Mouse (Mus musculus): ENCODE results near the gene Cdh26. TPM values are rescaled to one million over a fixed set of nuclear protein-coding genes. Genes with fewer than 3 reads are reported as not detected.

The Cdh26 gene
- polyA plus RNA-seq, 1 experiment from 2014 or later = 0.18 TPM

DNA sequence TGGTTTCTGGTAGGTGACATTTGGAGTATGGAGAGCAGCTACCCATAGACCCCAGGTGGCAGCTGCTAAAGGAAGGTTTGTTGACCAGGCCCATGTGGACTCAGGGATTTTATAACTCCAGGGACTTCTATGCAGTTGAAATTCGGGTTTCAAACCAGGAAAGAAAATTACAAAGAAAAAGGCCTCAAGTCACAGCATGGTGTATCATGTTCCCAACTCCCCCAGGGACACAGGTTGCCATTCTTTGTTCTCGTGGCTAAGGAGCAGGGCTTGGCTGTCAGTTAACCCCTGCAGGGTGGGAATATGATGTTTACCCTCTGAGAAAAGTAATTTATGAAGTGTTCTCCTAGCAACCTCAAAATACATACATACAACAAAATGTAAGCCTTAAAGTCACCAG lies 19.9 kb downstream of the Cdh26 start:
- 18% methylated on average over 2 of the region's 2 CpGs for WGBS
- ATAC-seq (ENCODE audit: low FRiP score, low read depth) = no peak

GRCm38 (mm10) chr2:178450961-178451360 lies 20.6 kb downstream of the Cdh26 start:
- H3K27me3 ChIP-seq = no peaks in the 10 kb centered on the region
- no peak overlapping the region for H3K4me3 ChIP-seq
- no peaks in the 10 kb centered on the region for H3K9me3 ChIP-seq
- no peak overlapping the region for H3K4me2 ChIP-seq (replicated peaks)
- ATAC-seq (ENCODE audit: low FRiP score, low read depth) = no peak
- H3K9ac ChIP-seq (replicated peaks) = no peak overlapping the region
- H3K36me3 ChIP-seq = no peaks in the 10 kb centered on the region
- 66% methylated on average over 10 of the region's 10 CpGs for WGBS
- peaks cover 2% of the 10 kb centered on the region; the same call in 1 of the 2 replicates for H3K4me1 ChIP-seq
- no peak overlapping the region for H3K27ac ChIP-seq (replicated peaks)

More for the DNA sequence above, 19.9 kb downstream of the Cdh26 start:
- H3K4me1 ChIP-seq = peaks cover 2% of the 10 kb centered on the region; the same call in 1 of the 2 replicates
- no peak overlapping the region for H3K27ac ChIP-seq (replicated peaks)
- no peak overlapping the region for H3K4me2 ChIP-seq (replicated peaks)
- H3K9me3 ChIP-seq = no peaks in the 10 kb centered on the region
- H3K4me3 ChIP-seq = no peak overlapping the region
- H3K9ac ChIP-seq (replicated peaks) = no peak overlapping the region
- H3K27me3 ChIP-seq = no peaks in the 10 kb centered on the region
- no peaks in the 10 kb centered on the region for H3K36me3 ChIP-seq

DNA sequence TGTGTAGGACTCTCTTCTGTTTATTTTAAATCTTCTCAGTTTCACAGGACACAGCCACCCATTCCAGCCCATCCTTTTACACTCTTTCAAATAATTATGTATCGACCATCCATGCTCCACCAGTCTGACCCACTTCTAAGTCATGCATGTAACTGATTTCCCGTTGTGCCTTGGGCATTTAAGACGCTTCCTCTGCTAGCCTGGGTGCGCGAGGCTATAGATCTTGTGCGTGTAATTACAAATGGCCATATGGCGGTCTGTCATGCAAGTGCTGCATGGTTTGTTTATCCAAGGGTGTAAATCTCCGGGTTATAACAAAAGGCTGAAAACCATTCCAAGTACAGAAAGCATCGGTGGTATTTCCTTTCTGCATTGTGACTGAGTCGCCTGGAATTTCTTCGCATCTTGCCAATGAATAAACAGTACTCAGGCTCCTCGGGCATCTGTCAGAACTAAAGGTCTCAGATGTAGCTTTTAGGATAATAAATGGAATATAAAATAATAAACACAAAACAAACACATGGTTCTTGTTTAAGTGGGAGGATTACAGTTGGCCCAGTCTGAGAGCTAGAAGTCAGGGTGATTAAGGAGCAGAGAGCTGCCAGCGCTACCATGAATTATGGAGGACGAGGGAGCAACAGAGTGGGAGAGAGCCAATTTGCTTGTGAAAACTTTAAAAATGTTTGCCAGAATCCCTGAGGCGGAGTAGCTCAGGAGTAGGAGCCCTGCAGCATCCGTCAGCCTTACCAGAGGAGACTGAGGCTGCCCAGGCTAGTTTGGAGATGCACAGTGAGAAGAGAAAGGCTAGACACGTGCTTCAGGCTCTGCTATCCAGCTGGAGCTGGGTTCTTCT lies 24.6 kb downstream of the Cdh26 start:
- 53% methylated on average over 17 of the region's 17 CpGs for WGBS

GRCm38 (mm10) chr2:178457414-178457813 lies 27.1 kb downstream of the Cdh26 start:
- H3K4me2 ChIP-seq (replicated peaks) = no peak overlapping the region
- no peak overlapping the region for H3K27ac ChIP-seq (replicated peaks)
- H3K9ac ChIP-seq (replicated peaks) = no peak overlapping the region
- ATAC-seq (ENCODE audit: low FRiP score, low read depth) = no peak
- H3K4me3 ChIP-seq = no peak overlapping the region
- no peaks in the 10 kb centered on the region for H3K36me3 ChIP-seq
- WGBS = 94% methylated on average over 6 of the region's 6 CpGs
- H3K27me3 ChIP-seq = no peaks in the 10 kb centered on the region
- no peaks in the 10 kb centered on the region for H3K9me3 ChIP-seq
- H3K4me1 ChIP-seq = peaks cover 2% of the 10 kb centered on the region; the same call in 1 of the 2 replicates

More for the DNA sequence above, 24.6 kb downstream of the Cdh26 start:
- H3K4me1 ChIP-seq = peaks cover 2% of the 10 kb centered on the region; the same call in 1 of the 2 replicates
- no peaks in the 10 kb centered on the region for H3K9me3 ChIP-seq
- ATAC-seq (ENCODE audit: low FRiP score, low read depth) = peak; percentile 52; the same call in 1 of the 2 replicates
- H3K4me2 ChIP-seq (replicated peaks) = no peak overlapping the region
- H3K4me3 ChIP-seq = no peak overlapping the region
- H3K9ac ChIP-seq (replicated peaks) = no peak overlapping the region
- no peaks in the 10 kb centered on the region for H3K27me3 ChIP-seq
- H3K36me3 ChIP-seq = no peaks in the 10 kb centered on the region
- H3K27ac ChIP-seq (replicated peaks) = peak overlapping the region; percentile 56

DNA sequence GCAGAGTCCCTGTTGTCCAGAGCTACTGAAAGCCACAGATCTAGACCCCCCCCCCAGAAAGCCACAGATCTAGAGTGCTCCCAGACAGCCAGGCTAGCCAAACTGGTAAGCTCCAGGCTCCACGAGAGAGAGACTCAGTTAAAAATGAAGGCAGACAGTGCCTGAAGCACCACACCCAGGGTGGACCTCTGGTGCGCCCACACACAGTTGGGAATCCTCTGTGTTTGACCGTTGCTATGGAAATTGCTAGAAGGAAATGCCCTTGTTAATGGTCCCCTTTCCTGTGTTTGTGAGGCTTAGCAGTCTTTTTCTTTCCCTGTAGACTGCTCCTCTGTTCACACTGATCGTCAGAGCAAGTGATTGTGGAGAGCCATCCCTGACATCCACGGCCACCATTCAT lies 30.0 kb downstream of the Cdh26 start:
- Histone ChIP-seq H3K4me3 (no peak overlapping the region), H3K36me3 (no peaks in the 10 kb centered on the region), H3K4me2 (replicated peaks) (no peak overlapping the region), H3K27ac (replicated peaks) (no peak overlapping the region), H3K4me1 (no peaks in the 10 kb centered on the region), H3K9ac (replicated peaks) (no peak overlapping the region), H3K9me3 (no peaks in the 10 kb centered on the region), H3K27me3 (no peaks in the 10 kb centered on the region)
- 70% methylated on average over 5 of the region's 5 CpGs for WGBS
- ATAC-seq (ENCODE audit: low FRiP score, low read depth) = no peak

GRCm38 (mm10) chr2:178471546-178472480 lies 41.5 kb downstream of the Cdh26 start:
- H3K4me3 ChIP-seq = no peak overlapping the region
- no peaks in the 10 kb centered on the region for H3K4me1 ChIP-seq
- no peaks in the 10 kb centered on the region for H3K27me3 ChIP-seq
- no peaks in the 10 kb centered on the region for H3K9me3 ChIP-seq
- no peak overlapping the region for H3K9ac ChIP-seq (replicated peaks)
- WGBS = 78% methylated on average over 17 of the region's 17 CpGs
- H3K4me2 ChIP-seq (replicated peaks) = no peak overlapping the region
- no peak for ATAC-seq (ENCODE audit: low FRiP score, low read depth)
- H3K27ac ChIP-seq (replicated peaks) = no peak overlapping the region
- no peaks in the 10 kb centered on the region for H3K36me3 ChIP-seq

- Histone ChIP-seq H3K4me3 (no peak overlapping the region), H3K36me3 (no peaks in the 10 kb centered on the region), H3K4me1 (no peaks in the 10 kb centered on the region), H3K27me3 (no peaks in the 10 kb centered on the region), H3K4me2 (replicated peaks) (no peak overlapping the region), H3K27ac (replicated peaks) (no peak overlapping the region), H3K9ac (replicated peaks) (no peak overlapping the region), H3K9me3 (no peaks in the 10 kb centered on the region)
- peak; percentile 52; the same call in 1 of the 2 replicates for ATAC-seq (ENCODE audit: low FRiP score, low read depth)
- 76% methylated on average over 10 of the region's 10 CpGs for WGBS
Observed at GRCm38 (mm10) chr2:178473916-178474315, 43.6 kb downstream of the Cdh26 start.

- Histone ChIP-seq H3K4me1 (no peaks in the 10 kb centered on the region), H3K9me3 (no peaks in the 10 kb centered on the region), H3K4me3 (no peak overlapping the region), H3K4me2 (replicated peaks) (no peak overlapping the region), H3K9ac (replicated peaks) (no peak overlapping the region), H3K27ac (replicated peaks) (no peak overlapping the region), H3K27me3 (no peaks in the 10 kb centered on the region), H3K36me3 (no peaks in the 10 kb centered on the region)
- no peak for ATAC-seq (ENCODE audit: low FRiP score, low read depth)
- 67% methylated on average over 2 of the region's 2 CpGs for WGBS
Observed at GRCm38 (mm10) chr2:178477228-178477627, 46.9 kb downstream of the Cdh26 start.

- 89% methylated on average over 2 of the region's 2 CpGs for WGBS
- H3K4me2 ChIP-seq (replicated peaks) = no peak overlapping the region
- no peaks in the 10 kb centered on the region for H3K27me3 ChIP-seq
- H3K27ac ChIP-seq (replicated peaks) = no peak overlapping the region
- H3K9me3 ChIP-seq = no peaks in the 10 kb centered on the region
- no peak for ATAC-seq (ENCODE audit: low FRiP score, low read depth)
- H3K4me3 ChIP-seq = no peak overlapping the region
- H3K4me1 ChIP-seq = 0 out of 2 replicates have a peak, but pooled peaks cover 2% of the 10 kb centered on the region
- no peaks in the 10 kb centered on the region for H3K36me3 ChIP-seq
- no peak overlapping the region for H3K9ac ChIP-seq (replicated peaks)
Observed at GRCm38 (mm10) chr2:178479011-178479410, 48.7 kb downstream of the Cdh26 start.

DNA sequence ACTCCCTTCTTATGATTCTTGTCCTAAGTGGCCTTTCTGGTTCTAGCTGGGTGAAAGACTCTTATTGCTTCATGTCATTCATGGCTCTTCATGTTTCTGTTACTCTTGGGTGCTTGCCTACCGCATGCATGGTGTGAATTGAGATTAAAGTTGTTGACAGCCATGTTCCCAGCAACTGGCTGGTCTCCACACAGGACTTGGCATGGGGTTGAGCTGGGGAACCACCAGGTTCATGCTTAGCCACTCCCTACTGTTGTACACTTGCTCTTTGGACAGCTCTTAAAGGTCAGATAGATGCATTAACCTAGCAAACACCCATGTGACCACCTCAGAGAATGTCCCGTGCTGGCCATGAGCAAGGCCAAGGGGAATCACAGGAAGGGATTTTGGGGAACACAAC lies 50.6 kb downstream of the Cdh26 start:
- no peak for ATAC-seq (ENCODE audit: low FRiP score, low read depth)

DNA sequence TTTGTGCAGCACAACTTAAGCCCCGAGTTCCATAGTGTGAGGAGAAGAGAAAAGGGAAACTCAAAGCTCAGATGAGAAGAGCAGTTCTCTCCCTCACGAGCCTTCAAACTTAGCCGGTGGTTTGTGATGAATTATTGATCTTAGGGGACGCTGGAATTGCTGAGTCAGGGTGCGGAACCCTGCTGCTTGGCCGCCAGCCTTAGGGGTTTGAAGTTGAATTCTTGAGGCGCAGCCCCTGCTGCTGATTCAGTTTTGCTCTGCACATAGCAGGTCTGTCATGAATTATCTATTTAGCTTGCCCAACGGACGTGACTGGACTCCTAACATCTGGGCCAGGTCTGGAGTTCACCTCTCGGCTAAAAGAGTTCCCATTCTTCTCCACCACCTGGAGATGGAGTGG lies 53.1 kb downstream of the Cdh26 start:
- ATAC-seq (ENCODE audit: low FRiP score, low read depth) = no peak
- Histone ChIP-seq H3K9me3 (no peaks in the 10 kb centered on the region), H3K27ac (replicated peaks) (no peak overlapping the region), H3K4me1 (0 out of 2 replicates have a peak, but pooled peaks cover 2% of the 10 kb centered on the region), H3K4me3 (no peak overlapping the region), H3K4me2 (replicated peaks) (no peak overlapping the region), H3K9ac (replicated peaks) (no peak overlapping the region), H3K27me3 (no peaks in the 10 kb centered on the region), H3K36me3 (no peaks in the 10 kb centered on the region)
- WGBS = 47% methylated on average over 10 of the region's 10 CpGs

More for the DNA sequence above, 50.6 kb downstream of the Cdh26 start:
- Histone ChIP-seq H3K4me2 (replicated peaks) (no peak overlapping the region), H3K36me3 (no peaks in the 10 kb centered on the region), H3K4me3 (no peak overlapping the region), H3K9me3 (no peaks in the 10 kb centered on the region), H3K9ac (replicated peaks) (no peak overlapping the region), H3K4me1 (0 out of 2 replicates have a peak, but pooled peaks cover 2% of the 10 kb centered on the region), H3K27me3 (no peaks in the 10 kb centered on the region), H3K27ac (replicated peaks) (no peak overlapping the region)
- 87% methylated on average over 2 of the region's 2 CpGs for WGBS

DNA sequence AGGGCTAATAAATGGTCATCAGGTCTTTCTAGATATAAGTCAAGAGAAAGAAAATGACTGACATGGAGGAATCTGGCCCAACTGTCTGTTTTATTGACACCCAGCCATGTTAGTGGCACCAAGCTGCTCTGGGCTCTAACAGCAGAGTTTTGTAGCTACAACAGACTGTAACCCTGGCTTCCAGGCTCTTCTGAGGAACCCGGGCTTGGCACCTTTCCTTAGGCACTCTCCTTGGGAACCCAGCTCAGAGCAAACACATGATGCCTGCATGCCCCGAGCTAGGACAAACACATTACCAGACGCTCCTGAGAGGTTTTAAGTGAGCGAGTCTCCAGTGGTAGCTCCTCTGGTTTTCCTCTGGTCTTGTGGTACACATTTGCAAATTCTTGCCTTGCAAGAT lies 57.9 kb downstream of the Cdh26 start:
- H3K9me3 ChIP-seq = no peaks in the 10 kb centered on the region
- H3K27me3 ChIP-seq = no peaks in the 10 kb centered on the region
- H3K36me3 ChIP-seq = no peaks in the 10 kb centered on the region
- no peak overlapping the region for H3K27ac ChIP-seq (replicated peaks)
- no peak overlapping the region for H3K9ac ChIP-seq (replicated peaks)
- no peak overlapping the region for H3K4me2 ChIP-seq (replicated peaks)
- H3K4me3 ChIP-seq = no peak overlapping the region
- no peaks in the 10 kb centered on the region for H3K4me1 ChIP-seq
- no peak for ATAC-seq (ENCODE audit: low FRiP score, low read depth)
- 92% methylated on average over 4 of the region's 4 CpGs for WGBS

All from midbrain, embryonic 12.5 days (tissue).